Mouse (Mus musculus) E14TG2a.4 (cell line): ENCODE measurements around the gene Elavl3.

Source experiments
- CTCF ChIP-seq: conservative IDR thresholded peaks from 2 replicates; pipeline ENCODE4 v1.5.1; 2014; ENCODE audit warnings: low read length
- POU5F1 ChIP-seq: IDR thresholded peaks from 2 replicates; pipeline ENCODE4 v1.6.1; 2014; ENCODE audit warnings: low read length, borderline replicate concordance

- TF ChIP-seq CTCF (no peak), POU5F1 (no peak)
These were observed 34.5 kb downstream of the Elavl3 start for GRCm38 (mm10) chr9:22017208-22017825.
